Mouse (Mus musculus) heart, embryonic 14.5 days (tissue): ENCODE measurements around the gene Gsn. TPM values are rescaled to one million over a fixed set of nuclear protein-coding genes. Genes with fewer than 3 reads are reported as not detected.

Experiments used
- ATAC-seq: fragments of 200-750 bp; cut with Nextera tagmentation; 2 replicates; pipeline ENCODE4 v1.8.0; 2017; ENCODE audit warnings: low read depth, moderate TSS enrichment; ENCODE audit not compliant: insufficient number of reproducible peaks, insufficient read depth, low FRiP score
- H3K27ac ChIP-seq, 2 experiments: fragments of 200-500 bp in 1 of 2; fragments of 300-500 bp in 1 of 2; sonication (generic) in 1 of 2; replicated peaks in 1 of 2; 2 replicates each; pipeline ENCODE4 v1.5.1; 2012 to 2014; ENCODE audit warnings: low read depth in 2 of 2, low read length in 2 of 2, control low read depth in 1 of 2, mild to moderate bottlenecking in 1 of 2, mixed read lengths in 1 of 2; ENCODE audit not compliant: control insufficient read depth in 1 of 2, insufficient read depth in 1 of 2
- H3K27me3 ChIP-seq: fragments of 300-500 bp; sonication (generic); 2 replicates; pipeline ENCODE4 v1.6.1; 2014; ENCODE audit warnings: mild to moderate bottlenecking, low read length, control low read depth; ENCODE audit not compliant: control insufficient read depth, insufficient read depth
- H3K36me3 ChIP-seq: fragments of 300-500 bp; sonication (generic); 2 replicates; pipeline ENCODE4 v1.6.1; 2014; ENCODE audit warnings: mild to moderate bottlenecking, control low read depth, low read length, mixed read lengths; ENCODE audit not compliant: control insufficient read depth, insufficient read depth
- H3K4me1 ChIP-seq, 2 experiments: fragments of 200-500 bp in 1 of 2; fragments of 300-500 bp in 1 of 2; sonication (generic) in 1 of 2; 2 replicates each; pipeline ENCODE4 v1.6.1; 2012 to 2014; ENCODE audit warnings: low read length in 2 of 2, control low read depth in 1 of 2, mixed read lengths in 1 of 2; ENCODE audit not compliant: control insufficient read depth in 2 of 2, insufficient read depth in 2 of 2
- H3K4me2 ChIP-seq: fragments of 300-500 bp; sonication (generic); 2 replicates; pipeline ENCODE4 v1.6.1; 2014; ENCODE audit warnings: mild to moderate bottlenecking, low read length
- H3K4me3 ChIP-seq, 2 experiments: fragments of 200-500 bp in 1 of 2; fragments of 300-500 bp in 1 of 2; sonication (generic) in 1 of 2; 2 replicates each; pipeline ENCODE4 v1.5.1; 2012 to 2014; ENCODE audit warnings: low read length in 2 of 2, mild to moderate bottlenecking in 2 of 2, control low read depth in 1 of 2, low read depth in 1 of 2, moderate library complexity in 1 of 2; ENCODE audit not compliant: control insufficient read depth in 1 of 2, insufficient read depth in 1 of 2
- H3K9ac ChIP-seq: fragments of 300-500 bp; sonication (generic); 2 replicates; pipeline ENCODE4 v1.6.1; 2014; ENCODE audit warnings: mild to moderate bottlenecking, low read length
- H3K9me3 ChIP-seq: fragments of 300-500 bp; sonication (generic); 2 replicates; pipeline ENCODE4 v1.6.1; 2016; ENCODE audit warnings: low read length, control low read depth; ENCODE audit not compliant: control insufficient read depth
- WGBS: fragments of 180-500 bp; shearing (Covaris S2); extraction: QIAGEN DNeasy Blood & Tissue Kit; methylation state at CpG from one replicate; pipeline ENCODE4 v1.1.7; 2014; 5-methylcytosine and 5-hydroxymethylcytosine counted together
- polyA plus RNA-seq: library from polyadenylated mRNA; unstranded; fragments of >200 nt; fragmentation: Nextera tagmentation; extraction: Ambion mirVana; gene quantifications from 2 replicates; pipeline ENCODE4 v1.2.1, GENCODE M21; 2014

Gene Gsn
- polyA plus RNA-seq, 1 experiment from 2014 or later: 328 TPM

DNA sequence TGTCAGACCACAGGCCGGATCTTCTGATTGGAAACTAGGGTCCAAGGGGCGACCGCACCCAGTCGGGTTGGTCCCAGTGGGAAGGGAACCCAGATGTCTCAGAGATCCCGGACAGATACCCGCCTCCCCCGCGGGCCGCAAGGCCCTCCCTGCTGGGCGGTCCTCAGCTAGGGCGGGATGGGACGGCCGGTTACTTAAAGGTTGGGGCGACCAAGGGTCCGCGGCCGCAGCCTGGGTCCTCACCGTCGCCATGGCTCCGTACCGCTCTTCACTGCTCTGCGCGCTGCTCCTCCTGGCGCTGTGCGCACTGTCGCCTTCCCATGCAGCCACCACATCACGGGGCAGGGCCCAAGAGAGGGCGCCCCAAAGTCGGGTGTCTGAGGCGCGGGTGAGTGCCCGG is 26.0 kb downstream of the Gsn start:
- Histone ChIP-seq H3K9me3 (no peaks in the 10 kb centered on the region), H3K4me3 (peak overlapping the region; percentile 34 to 36), H3K4me1 (peaks cover 17 to 21% of the 10 kb centered on the region in 2 experiments), H3K36me3 (peaks cover 35% of the 10 kb centered on the region), H3K9ac (peak overlapping the region; percentile 54), H3K27me3 (no peaks in the 10 kb centered on the region), H3K27ac (no peak overlapping the region), H3K4me2 (peak overlapping the region; percentile 71)
- 7% methylated on average over 32 of the region's 32 CpGs for WGBS
- no peak for ATAC-seq

DNA sequence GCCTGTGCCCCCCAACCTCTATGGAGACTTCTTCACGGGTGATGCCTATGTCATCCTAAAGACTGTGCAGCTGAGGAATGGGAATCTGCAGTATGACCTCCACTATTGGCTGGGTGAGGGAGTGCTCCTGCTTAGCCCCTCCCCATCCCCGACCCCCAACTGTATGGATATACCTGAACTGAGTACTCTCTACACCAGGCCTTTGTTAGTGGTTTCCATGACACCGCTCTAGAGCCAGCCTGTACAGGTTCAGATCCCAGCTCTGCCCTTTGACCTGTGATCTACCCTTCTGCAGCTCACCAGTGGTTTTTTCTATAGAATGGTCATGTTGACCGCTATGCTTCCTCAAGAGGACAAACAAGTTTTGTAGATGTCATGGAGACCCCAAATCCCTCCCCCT is 27.8 kb downstream of the Gsn start:
- Histone ChIP-seq H3K4me3 (no peak overlapping the region), H3K9me3 (no peaks in the 10 kb centered on the region), H3K27me3 (no peaks in the 10 kb centered on the region), H3K9ac (no peak overlapping the region), H3K36me3 (peaks cover 43% of the 10 kb centered on the region), H3K27ac (no peak overlapping the region), H3K4me2 (no peak overlapping the region), H3K4me1 (peaks cover 4% of the 10 kb centered on the region in 2 experiments; a peak in 2 of 4 replicates)
- 84% methylated on average over 4 of the region's 4 CpGs for WGBS
- ATAC-seq: no peak

DNA sequence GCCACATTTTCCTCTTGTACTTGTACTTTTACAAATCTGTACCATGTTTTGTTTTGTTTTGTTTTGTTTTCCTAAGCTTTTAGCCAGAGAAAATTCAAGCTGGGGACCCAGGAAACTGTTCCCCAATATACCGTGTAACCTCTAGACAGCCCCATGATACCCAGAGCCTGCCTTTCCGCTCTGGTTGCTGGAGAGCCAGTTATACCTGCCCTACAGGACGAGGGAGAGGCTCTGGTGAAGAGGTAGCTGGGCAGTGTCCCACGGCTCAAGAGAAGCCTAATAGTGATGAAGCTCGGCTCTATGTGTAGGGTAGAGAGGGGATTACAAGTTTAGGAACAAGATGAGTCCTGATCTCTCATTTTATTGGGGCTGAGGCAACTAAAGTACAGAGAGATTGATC is 29.0 kb downstream of the Gsn start:
- no peaks in the 10 kb centered on the region for H3K9me3 ChIP-seq

DNA sequence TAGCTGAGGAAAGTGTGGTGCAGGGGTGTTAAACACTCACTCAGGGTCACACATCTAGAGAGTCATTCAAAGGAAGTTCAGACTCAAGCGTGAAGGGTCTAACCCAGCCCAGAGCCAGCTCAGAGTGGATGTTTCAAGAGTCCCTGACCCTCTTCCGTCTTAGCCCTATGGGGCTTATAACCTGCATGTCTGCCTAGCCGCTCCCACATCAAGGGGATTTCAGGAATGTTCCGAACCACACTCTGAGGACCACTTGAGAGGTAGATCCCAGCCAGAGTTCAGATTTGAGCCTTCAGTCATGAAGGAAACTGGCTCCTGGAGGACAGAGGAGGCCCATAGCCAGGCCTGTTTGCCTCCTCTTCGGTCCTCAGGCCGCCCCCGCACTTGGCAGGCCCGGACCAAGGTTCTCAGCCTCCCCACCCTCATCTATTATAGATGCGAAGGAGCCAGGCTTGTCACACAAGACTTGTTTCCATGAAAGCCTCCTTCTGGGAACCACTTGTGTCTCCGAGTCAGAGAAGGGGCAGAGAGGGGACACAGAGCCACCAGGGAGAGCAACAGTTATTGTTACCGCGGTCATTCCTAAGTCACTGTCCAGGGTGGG is 30.9 kb downstream of the Gsn start:
- Histone ChIP-seq H3K4me3 (no peak overlapping the region), H3K36me3 (peaks cover 67% of the 10 kb centered on the region), H3K4me2 (no peak overlapping the region), H3K4me1 (peaks cover 3 to 9% of the 10 kb centered on the region in 2 experiments), H3K27me3 (no peaks in the 10 kb centered on the region), H3K9ac (no peak overlapping the region), H3K9me3 (no peaks in the 10 kb centered on the region), H3K27ac (no peak overlapping the region)
- 78% methylated on average over 12 of the region's 12 CpGs for WGBS
- ATAC-seq: no peak

More for the DNA sequence above, 29.0 kb downstream of the Gsn start:
- WGBS: 82% methylated on average over 5 of the region's 5 CpGs
- no peaks in the 10 kb centered on the region for H3K27me3 ChIP-seq
- no peak overlapping the region for H3K27ac ChIP-seq
- H3K4me3 ChIP-seq: no peak overlapping the region
- H3K4me2 ChIP-seq: no peak overlapping the region
- H3K36me3 ChIP-seq: peaks cover 52% of the 10 kb centered on the region
- no peak for ATAC-seq
- H3K4me1 ChIP-seq: peaks cover 4% of the 10 kb centered on the region in 2 experiments; a peak in 2 of 4 replicates
- no peak overlapping the region for H3K9ac ChIP-seq

DNA sequence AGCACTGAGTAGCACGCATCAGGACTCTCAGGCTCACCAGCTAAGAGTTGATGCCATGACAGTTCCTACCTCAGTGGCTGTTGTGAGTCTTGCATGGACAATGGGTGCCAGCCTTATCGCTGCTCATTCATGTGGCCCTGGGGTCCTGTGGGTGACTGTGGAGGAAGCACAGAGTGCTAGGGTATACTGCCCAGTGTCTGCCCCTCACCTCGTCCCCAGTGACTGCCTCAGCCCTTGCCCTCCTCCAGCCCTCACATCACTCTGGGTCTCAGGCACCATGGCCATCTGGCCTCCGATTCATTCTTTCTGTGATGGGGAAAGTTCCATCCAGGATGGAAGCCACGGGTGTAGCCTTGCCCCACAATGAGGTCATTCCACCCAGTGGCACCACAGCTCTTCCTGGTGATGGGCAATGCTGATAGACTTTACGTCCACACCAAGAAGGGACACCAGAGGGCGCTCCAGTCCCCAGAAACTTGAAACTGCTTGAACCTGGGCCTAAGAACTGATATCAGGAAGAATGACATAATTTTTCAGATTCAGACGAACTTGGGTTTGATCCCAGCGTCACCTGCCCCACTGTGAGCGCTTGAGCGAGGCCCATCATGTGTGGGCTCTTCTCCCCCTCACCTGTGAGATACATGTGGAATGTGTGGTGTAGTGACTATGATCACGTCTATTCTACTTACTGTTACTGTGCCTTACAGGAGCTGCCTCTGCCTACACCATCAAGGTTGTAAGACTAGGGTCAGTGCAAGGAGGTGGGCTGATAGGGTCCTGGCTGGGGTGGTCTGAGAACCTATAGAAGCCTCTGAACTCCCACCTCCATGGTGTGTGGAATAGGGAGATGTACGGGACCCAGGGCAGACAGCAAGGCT is 32.8 kb downstream of the Gsn start:
- no peaks in the 10 kb centered on the region for H3K27me3 ChIP-seq
- H3K36me3 ChIP-seq: peaks cover 73% of the 10 kb centered on the region
- ATAC-seq: no peak
- no peak overlapping the region for H3K4me3 ChIP-seq
- peaks cover 11 to 18% of the 10 kb centered on the region in 2 experiments for H3K4me1 ChIP-seq
- no peak overlapping the region for H3K4me2 ChIP-seq
- no peak overlapping the region for H3K27ac ChIP-seq
- WGBS: 44% methylated on average over 13 of the region's 13 CpGs
- H3K9me3 ChIP-seq: no peaks in the 10 kb centered on the region
- no peak overlapping the region for H3K9ac ChIP-seq

DNA sequence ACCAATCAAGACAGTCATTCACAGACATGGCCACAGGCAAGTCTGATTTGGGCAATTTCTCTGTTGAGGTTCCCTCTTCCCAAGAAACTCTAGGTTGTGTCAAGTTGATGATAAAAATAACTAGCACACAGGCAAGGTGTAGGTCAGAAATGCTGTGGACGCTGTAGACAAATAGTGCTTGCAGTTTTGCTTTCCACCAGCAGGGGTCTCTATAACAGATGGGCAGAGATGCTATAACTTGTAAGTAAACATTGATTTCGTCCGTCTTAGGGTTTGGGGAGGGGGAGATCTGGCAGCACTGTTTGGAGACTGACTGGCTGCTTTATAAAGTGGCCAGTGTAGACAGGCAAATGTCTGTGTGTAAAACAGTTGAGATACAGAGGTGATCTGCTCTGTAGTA is 35.7 kb downstream of the Gsn start:
- no peak overlapping the region for H3K4me3 ChIP-seq
- H3K4me2 ChIP-seq: no peak overlapping the region
- peaks cover 73% of the 10 kb centered on the region for H3K36me3 ChIP-seq
- no peak for ATAC-seq
- no peaks in the 10 kb centered on the region for H3K27me3 ChIP-seq
- H3K4me1 ChIP-seq: peaks cover 11 to 18% of the 10 kb centered on the region in 2 experiments
- peak overlapping the region in 1 of 2 experiments; percentile 66; a peak in 1 of 4 replicates for H3K27ac ChIP-seq
- no peaks in the 10 kb centered on the region for H3K9me3 ChIP-seq
- no peak overlapping the region for H3K9ac ChIP-seq
- 31% methylated on average over 3 of the region's 3 CpGs for WGBS

DNA sequence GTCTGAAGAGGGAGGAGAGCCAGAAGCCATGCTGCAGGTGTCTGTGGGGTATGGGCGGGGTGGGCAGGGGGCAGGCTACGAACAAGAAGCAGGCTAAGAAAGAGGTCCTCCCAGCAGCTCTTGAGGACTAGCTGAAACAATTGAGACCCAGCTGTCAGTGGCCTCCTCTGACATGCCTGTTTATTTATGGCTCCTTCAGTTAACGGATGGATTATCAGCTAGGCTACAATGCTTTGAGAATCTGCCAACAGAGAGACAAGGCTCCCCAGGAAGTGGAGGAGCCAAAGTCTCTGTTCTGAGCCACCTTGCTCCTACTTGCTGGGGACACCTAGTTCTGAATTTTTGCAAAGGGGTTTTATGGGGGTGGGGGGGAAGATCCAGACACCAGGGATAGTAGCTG is 36.5 kb downstream of the Gsn start:
- H3K27ac ChIP-seq: peak overlapping the region; percentile 65 to 66
- ATAC-seq: no peak
- H3K4me2 ChIP-seq: no peak overlapping the region

More for the DNA sequence above, 36.5 kb downstream of the Gsn start:
- Histone ChIP-seq H3K27me3 (no peaks in the 10 kb centered on the region), H3K4me3 (no peak overlapping the region), H3K9me3 (no peaks in the 10 kb centered on the region), H3K36me3 (peaks cover 74% of the 10 kb centered on the region), H3K4me1 (peaks cover 11 to 18% of the 10 kb centered on the region in 2 experiments), H3K9ac (no peak overlapping the region)
- WGBS: 24% methylated on average over 3 of the region's 3 CpGs
